Mouse (Mus musculus) ES-E14 (cell line): ENCODE measurements at regions not wholly inside any gene's neighbourhood (a gene's known extent, or its start where the extent isn't known, plus 50 kb on each side); places are given as distances from the start of the nearest gene placed in this dataset.

Experiments
- DNase-seq: peaks from one replicate; pipeline ENCODE4 v3.0.0-alpha.2; 2013; ENCODE audit warnings: low read depth, low spot score
- H3K27ac ChIP-seq: 2 replicates; pipeline ENCODE4 v1.5.1; 2012; ENCODE audit warnings: low read depth, mild to moderate bottlenecking, low read length, moderate library complexity, mixed read lengths; ENCODE audit not compliant: poor library complexity, insufficient read depth, severe bottlenecking
- H3K36me3 ChIP-seq: 2 replicates; pipeline ENCODE4 v1.6.1; 2012; ENCODE audit warnings: mild to moderate bottlenecking, low read length, moderate library complexity, mixed read lengths; ENCODE audit not compliant: control insufficient read depth, poor library complexity, insufficient read depth, severe bottlenecking
- H3K4me1 ChIP-seq, 2 experiments: fragments of 150-350 bp in 1 of 2; sonication (generic) in 1 of 2; 2 replicates each; pipeline ENCODE4 v1.6.1; 2012; ENCODE audit warnings: low read length in 2 of 2, mild to moderate bottlenecking in 1 of 2, mixed read lengths in 1 of 2; ENCODE audit not compliant: control insufficient read depth in 2 of 2, insufficient read depth in 2 of 2, poor library complexity in 1 of 2
- H3K4me3 ChIP-seq, 2 experiments: fragments of 150-350 bp in 1 of 2; sonication (generic) in 1 of 2; 2 replicates each; pipeline ENCODE4 v1.5.1; 2012; ENCODE audit warnings: low read length in 2 of 2, low read depth in 1 of 2, mild to moderate bottlenecking in 1 of 2, mixed read lengths in 1 of 2; ENCODE audit not compliant: insufficient read depth in 1 of 2, poor library complexity in 1 of 2, severe bottlenecking in 1 of 2
- H3K9ac ChIP-seq: 2 replicates; pipeline ENCODE4 v1.6.1; 2012; ENCODE audit warnings: low read depth, mild to moderate bottlenecking, low read length, mixed read lengths; ENCODE audit not compliant: poor library complexity, insufficient read depth, severe bottlenecking
- H3K9me3 ChIP-seq: fragments of 150-350 bp; sonication (generic); 2 replicates; pipeline ENCODE4 v1.6.1; 2012; ENCODE audit warnings: low read depth, mild to moderate bottlenecking, low read length; ENCODE audit not compliant: control insufficient read depth, insufficient read depth
- CHD2 ChIP-seq: IDR thresholded peaks from 2 replicates; pipeline ENCODE4 v1.6.1; 2014; ENCODE audit warnings: mild to moderate bottlenecking, low read depth, low read length, inconsistent platforms
- HCFC1 ChIP-seq: IDR thresholded peaks from 2 replicates; pipeline ENCODE4 v1.6.1; 2012; ENCODE audit warnings: low read length, inconsistent platforms, borderline replicate concordance; ENCODE audit not compliant: insufficient read depth
- MAFK ChIP-seq: IDR thresholded peaks from 2 replicates; pipeline ENCODE4 v1.6.1; 2014; ENCODE audit warnings: mild to moderate bottlenecking, low read depth, low read length, inconsistent platforms; ENCODE audit not compliant: insufficient read depth
- ZC3H11A ChIP-seq: IDR thresholded peaks from 2 replicates; pipeline ENCODE4 v1.6.1; 2012; ENCODE audit warnings: low read depth, mild to moderate bottlenecking, inconsistent platforms, low read length, borderline replicate concordance
- ZNF384 ChIP-seq: IDR thresholded peaks from 2 replicates; pipeline ENCODE4 v1.6.1; 2012; ENCODE audit warnings: low read depth, low read length, inconsistent platforms
- in situ Hi-C, 2 experiments: fragments of 600-800 bp; cut with MboI; formaldehyde crosslinking; loops; one replicate each; pipeline ENCODE4 v1.15.1; 2025; ENCODE audit warnings: low sequenced_read_pairs in 2 of 2, inconsistent platforms in 1 of 2; ENCODE audit not compliant: unreplicated experiment in 2 of 2

DNA sequence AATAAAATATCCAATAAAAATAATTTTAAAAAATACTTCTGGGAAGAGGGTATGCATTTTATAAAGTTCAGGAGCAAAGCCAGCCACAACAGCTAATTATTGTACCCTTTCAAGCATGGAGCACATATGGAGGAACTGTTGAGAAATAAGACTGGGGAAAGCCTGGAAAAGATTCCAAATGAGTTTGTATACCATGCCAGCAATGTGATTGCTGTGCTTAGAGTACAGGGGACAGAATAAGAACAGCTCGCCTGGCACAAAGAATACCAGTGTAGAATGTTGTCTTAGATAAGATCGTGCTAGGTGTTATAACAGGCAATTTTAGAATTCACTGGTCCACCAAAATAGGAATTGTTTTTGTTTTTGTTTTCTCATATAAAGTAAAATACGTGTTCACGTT is 78.6 kb upstream of the Gbe1 start:
- TF ChIP-seq ZNF384 (no peak), ZC3H11A (no peak), MAFK (no peak), CHD2 (no peak), HCFC1 (no peak)
- DNase-seq: no peak
- H3K9me3 ChIP-seq: no peaks in the 10 kb centered on the region
- in situ Hi-C loops: no loop called here
- H3K27ac ChIP-seq: no peak overlapping the region
- H3K9ac ChIP-seq: no peak overlapping the region
- H3K4me1 ChIP-seq: no peaks in the 10 kb centered on the region
- H3K4me3 ChIP-seq: no peak overlapping the region
- no peaks in the 10 kb centered on the region for H3K36me3 ChIP-seq

DNA sequence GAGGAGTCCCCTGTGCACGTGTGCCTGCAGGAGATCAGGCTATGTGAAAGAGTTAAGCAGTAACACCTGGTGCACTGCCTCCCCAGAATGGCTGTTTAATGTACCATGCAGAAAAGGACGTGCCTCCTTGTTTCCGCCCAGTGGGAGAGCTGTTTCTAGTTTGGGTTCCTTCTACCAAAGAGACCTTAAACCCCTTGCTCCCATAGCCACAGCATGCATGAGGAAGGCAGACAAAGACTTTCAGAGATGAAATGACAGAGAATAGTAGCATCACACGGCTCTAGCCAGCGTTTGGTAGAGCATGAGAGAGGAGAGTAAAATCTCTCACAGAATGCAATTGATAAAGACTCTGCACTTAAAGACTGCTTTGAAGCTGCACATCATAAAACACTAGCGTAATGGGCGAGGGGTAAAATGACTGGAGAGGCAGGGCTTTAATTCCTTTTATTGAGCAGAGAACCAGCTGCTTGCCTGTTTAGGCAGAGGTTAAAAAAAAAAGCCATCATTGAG is 74.3 kb upstream of the Gbe1 start:
- Histone ChIP-seq H3K9me3 (no peaks in the 10 kb centered on the region), H3K27ac (no peak overlapping the region), H3K9ac (no peak overlapping the region), H3K36me3 (no peaks in the 10 kb centered on the region), H3K4me3 (no peak overlapping the region), H3K4me1 (no peaks in the 10 kb centered on the region)
- DNase-seq: no peak
- TF ChIP-seq HCFC1 (no peak), MAFK (no peak), CHD2 (no peak), ZNF384 (no peak), ZC3H11A (no peak)
- in situ Hi-C loops: no loop called here

DNA sequence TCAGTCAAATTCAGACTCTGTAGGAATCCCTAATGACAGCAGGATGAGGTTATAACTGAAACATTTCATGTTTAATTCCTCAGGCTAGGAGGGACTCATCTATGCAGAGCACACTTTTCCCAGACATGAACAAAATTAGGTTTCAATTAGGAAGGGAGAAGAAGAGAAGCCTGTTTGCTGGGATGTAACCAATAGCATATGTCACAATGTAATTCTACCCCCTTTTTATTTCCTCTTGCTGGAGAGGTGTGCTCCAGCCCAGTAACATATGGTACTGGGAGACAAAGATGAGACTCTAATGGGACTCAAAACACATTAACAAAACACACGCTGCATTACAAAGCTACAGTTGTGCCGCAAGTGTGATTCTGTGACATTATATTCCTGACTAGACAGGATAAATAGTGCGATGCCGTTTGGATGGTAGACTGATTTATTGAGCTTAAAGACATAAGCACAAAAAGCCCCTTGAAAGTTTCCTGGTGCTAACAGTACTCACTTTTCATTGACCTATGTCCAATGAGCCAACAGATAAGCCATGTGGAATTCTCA is 69.5 kb upstream of the Gbe1 start:
- no peak overlapping the region for H3K27ac ChIP-seq
- H3K36me3 ChIP-seq: no peaks in the 10 kb centered on the region
- H3K4me3 ChIP-seq: no peak overlapping the region
- no peaks in the 10 kb centered on the region for H3K4me1 ChIP-seq
- H3K9ac ChIP-seq: no peak overlapping the region
- no peak for DNase-seq
- TF ChIP-seq HCFC1 (no peak), ZC3H11A (no peak), MAFK (no peak), ZNF384 (no peak), CHD2 (no peak)
- in situ Hi-C loops: no loop called here
- no peaks in the 10 kb centered on the region for H3K9me3 ChIP-seq

DNA sequence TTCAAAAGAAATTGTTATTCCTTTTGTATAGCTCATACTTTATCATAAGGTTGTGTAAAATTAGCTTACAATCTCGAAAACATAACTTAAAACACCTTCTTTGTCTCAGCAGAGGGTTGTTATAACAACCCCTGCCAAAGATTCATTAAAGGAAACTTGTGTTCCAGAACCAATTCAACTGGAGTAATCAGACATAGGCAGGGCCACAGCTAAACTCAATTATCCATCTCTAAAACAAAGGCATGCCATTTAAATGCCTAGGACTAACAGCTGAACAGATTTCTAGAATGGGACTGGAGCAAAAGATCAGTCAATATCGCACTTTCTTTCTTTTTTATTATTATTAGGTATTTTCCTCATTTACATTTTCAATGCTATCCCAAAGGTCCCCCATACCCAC is 68.8 kb upstream of the Gbe1 start:
- Histone ChIP-seq H3K27ac (no peak overlapping the region), H3K36me3 (no peaks in the 10 kb centered on the region), H3K4me3 (no peak overlapping the region), H3K9me3 (no peaks in the 10 kb centered on the region), H3K4me1 (no peaks in the 10 kb centered on the region), H3K9ac (no peak overlapping the region)
- in situ Hi-C loops: no loop called here
- DNase-seq: no peak
- no peak for TF ChIP-seq ZNF384
- TF ChIP-seq MAFK: no peak
- no peak for TF ChIP-seq CHD2
- no peak for TF ChIP-seq HCFC1

- TF ChIP-seq ZNF384 (no peak), ZC3H11A (no peak), CHD2 (no peak), HCFC1 (no peak), MAFK (no peak)
- Histone ChIP-seq H3K27ac (no peak overlapping the region), H3K9me3 (no peaks in the 10 kb centered on the region), H3K36me3 (no peaks in the 10 kb centered on the region), H3K9ac (no peak overlapping the region), H3K4me1 (no peaks in the 10 kb centered on the region), H3K4me3 (no peak overlapping the region)
- DNase-seq: no peak
- in situ Hi-C loops: no loop called here
Measured at GRCm38 (mm10) chr16:70259364-70259763, 54.4 kb upstream of the Gbe1 start.
